Mouse (Mus musculus) bone marrow macrophage, adult 2 months (primary cell): ENCODE measurements around the gene Plcl2.

Experiments
- CTCF ChIP-seq: IDR thresholded peaks from 2 replicates; pipeline ENCODE4 v1.5.1; 2012; ENCODE audit warnings: low read depth, mild to moderate bottlenecking, low read length, moderate library complexity
- POLR2A ChIP-seq: IDR thresholded peaks from 2 replicates; pipeline ENCODE4 v1.6.1; 2012; ENCODE audit warnings: mild to moderate bottlenecking, low read depth, low read length, borderline replicate concordance

- TF ChIP-seq CTCF: no peak
- no peak for TF ChIP-seq POLR2A
Measured at GRCm38 (mm10) chr17:50488406-50488805, 20.8 kb upstream of the Plcl2 start.
